Mouse (Mus musculus): Measurements from ENCODE around the gene Sec23ip.

The Sec23ip gene

DNA sequence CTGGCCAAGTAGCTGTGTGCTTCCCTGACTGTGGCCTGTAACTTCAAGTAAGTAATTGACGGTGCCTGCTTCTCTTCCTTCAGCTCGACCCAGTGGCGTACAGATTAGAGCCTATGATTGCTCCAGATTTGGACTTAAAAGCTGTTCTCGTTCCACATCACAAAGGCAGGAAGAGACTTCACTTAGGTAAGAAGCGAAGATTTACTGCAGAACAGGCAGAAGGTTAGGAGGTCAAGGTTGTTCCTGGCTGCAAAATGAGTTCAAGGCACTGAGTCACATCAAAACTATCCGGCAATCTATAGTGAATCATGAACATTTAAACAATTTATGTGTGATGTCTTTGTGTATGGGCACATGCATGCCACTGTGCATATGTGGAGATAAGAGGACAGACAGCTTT is 32.5 kb downstream of the Sec23ip start:
- no peak for DNase-seq (ENCODE audit: extremely low spot score, low read depth, low spot score)

DNA sequence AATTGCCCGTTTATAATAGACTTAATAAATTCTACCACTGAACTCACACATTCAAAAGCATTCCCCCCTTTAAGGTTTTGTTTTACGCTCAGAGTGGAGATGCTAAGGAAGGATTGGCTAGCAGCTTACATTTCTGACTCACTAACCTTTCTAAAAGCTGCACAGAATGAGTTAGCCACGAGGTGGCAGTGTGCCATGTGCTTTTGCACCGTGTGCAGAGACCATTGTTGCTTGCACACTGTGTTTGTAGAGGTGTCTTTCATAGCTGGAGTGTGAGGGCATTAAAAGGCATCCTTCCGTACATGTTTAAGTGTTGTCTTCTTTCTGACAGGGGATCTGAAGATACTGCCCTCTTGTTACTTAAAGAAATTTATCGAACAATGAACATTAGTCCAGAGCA is 34.6 kb downstream of the Sec23ip start:
- DNase-seq (ENCODE audit: extremely low spot score, low read depth, low spot score), result peak; percentile 56

DNA sequence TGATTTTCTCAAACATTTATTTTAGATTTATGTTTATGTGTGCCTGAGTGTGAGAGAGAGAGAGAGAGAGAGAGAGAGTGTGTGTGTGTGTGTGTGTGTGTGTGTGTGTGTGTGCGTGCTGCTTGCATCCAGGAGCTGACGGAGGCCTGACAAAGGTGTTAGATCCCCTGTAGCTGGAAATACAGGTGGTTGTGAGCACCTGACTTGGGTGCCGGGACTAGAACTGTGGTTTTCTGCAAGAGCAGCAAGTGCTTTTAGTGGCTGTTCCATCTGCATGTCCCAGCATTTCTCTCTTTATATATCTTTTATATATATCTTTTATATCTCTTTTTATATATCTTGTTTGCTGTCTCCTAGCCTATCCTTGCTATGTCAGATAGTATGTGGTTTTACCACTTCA is 37.1 kb downstream of the Sec23ip start:
- no peak for DNase-seq (ENCODE audit: extremely low spot score, low read depth, low spot score)

DNA sequence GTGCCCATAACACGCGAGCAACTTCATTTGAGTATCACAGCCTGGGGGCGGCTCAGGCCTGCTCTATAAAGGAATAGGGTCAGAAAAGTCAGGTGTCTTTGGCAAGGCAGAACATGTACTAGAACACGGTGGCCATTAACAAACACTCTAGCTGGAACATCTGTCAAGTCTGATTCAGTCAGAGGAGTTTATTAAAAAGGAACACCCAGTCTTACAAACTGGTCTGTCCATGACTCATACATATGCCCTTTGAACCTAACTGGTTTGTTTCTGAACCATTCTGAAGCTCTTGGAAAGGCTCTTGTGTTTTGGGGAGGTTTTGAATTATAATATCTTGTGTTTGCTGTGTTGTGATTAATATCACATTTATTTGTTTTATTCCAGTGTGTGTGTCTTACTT is 45.3 kb downstream of the Sec23ip start:
- no peak for DNase-seq (ENCODE audit: extremely low spot score, low read depth, low spot score)

DNA sequence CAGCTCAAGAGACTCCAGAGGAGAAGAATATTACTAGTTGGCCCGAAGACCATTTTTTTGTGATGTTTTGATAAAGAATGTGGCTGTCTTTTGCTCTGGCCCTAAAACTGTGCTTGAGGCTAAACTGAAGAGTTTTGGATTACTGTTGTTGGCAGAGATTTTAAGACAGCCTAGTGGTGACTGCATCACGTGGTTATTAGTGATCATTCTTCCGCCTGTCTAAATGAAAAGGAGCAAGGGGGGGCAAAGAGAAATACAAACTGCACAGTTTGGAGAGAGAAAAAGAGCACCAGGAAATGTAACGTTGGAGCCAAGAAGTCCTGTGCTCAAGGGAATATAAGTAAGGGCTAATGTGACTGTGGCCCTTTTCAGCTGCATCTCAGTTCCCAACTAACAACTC is 48.7 kb downstream of the Sec23ip start:
- no peak for DNase-seq (ENCODE audit: extremely low spot score, low read depth, low spot score)

DNA sequence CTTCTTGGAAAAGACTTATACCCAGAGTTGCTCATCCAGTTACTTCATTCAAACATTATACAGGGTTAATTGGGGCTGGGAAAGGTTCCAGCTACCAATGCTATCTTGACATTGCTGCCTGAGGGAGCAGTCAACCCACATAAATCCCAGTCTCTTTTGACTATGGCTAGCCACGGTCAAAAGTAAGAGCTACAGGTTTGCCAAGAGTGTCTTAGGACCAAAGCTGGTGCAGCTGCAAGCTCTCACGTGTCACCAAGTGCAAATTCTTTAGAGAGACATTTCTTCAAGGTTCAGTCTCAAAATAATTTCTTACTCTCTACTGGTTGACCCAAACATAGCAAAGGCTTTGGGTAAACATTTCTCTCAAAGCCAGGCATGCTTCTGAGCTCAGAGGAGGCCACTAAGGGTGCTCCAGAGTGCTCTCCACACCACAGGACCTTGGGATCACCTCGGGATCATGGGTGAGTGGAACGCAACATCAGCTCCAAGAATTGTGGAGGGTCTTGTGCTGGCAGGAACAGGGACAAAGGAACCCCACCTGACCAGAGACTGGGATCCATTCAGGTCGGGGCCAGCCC is 80.3 kb downstream of the Sec23ip start:
- no peak for DNase-seq (ENCODE audit: extremely low spot score, low read depth, low spot score)

DNA sequence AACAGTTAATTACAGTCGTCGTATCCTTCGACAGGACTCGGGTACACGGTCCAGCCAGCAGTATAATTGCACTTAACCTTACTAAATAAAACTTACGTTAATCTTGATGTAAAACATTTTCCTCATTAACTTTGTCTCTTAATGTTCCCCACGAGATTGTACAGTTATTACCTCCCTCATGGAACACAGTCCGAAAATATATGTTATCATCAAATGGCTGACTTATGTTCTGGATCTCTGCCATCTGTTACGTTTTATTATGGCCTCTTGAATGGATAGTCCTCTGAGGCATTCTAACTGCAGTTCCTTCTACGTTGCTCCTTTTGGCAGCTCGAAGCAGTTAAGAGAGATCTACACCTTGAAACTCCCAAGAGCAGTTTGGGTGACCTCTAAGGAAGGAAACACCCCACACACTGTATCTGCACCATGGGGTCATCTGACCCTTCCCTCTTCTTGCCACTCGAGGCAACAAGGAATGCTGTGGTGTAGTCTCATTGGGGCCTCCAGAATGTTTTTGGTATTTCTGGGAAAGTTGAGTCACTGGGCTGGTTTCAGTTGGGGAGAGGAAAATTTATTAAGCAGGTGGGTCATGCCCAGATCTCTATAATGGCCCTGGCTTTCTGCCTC is 87.8 kb downstream of the Sec23ip start:
- DNase-seq (ENCODE audit: extremely low spot score, low read depth, low spot score), result no peak

DNA sequence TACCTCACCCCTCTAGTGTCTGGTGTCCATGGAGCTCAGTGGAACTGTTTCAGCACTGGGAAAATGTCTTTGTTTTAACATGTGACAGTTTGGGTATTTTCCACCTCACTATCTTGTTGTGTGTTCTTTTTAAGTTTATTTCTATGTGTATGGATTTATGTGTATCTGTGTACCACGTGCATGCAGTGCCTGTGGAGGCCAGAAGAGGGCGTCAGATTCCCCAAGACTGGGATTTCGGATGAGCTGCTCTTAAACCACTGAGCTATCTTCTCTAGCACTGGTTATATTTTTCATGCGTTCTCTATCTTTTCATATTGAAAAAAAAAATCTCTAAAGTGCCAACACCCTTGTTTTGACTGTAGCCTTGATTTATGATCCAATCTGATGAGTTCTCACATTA is 88.5 kb downstream of the Sec23ip start:
- no peak for DNase-seq (ENCODE audit: extremely low spot score, low read depth, low spot score)

All from hindlimb bud, embryonic 11.5 days (tissue).